Mouse (Mus musculus) central nervous system, embryonic 11.5 days (tissue): ENCODE measurements around the gene Mmp28. TPM values are rescaled to one million over a fixed set of nuclear protein-coding genes. Genes with fewer than 3 reads are reported as not detected.

ENCODE experiments used
- polyA plus RNA-seq: library from polyadenylated mRNA; depleted of rRNA; stranded (reverse); fragments of >200 nt; gene quantifications from 2 replicates; pipeline ENCODE4 v1.2.3, GENCODE M21; 2012; rRNA removed

Mmp28 gene
- polyA plus RNA-seq, result 3.6 and 4.1 TPM in 2 replicates

DNA sequence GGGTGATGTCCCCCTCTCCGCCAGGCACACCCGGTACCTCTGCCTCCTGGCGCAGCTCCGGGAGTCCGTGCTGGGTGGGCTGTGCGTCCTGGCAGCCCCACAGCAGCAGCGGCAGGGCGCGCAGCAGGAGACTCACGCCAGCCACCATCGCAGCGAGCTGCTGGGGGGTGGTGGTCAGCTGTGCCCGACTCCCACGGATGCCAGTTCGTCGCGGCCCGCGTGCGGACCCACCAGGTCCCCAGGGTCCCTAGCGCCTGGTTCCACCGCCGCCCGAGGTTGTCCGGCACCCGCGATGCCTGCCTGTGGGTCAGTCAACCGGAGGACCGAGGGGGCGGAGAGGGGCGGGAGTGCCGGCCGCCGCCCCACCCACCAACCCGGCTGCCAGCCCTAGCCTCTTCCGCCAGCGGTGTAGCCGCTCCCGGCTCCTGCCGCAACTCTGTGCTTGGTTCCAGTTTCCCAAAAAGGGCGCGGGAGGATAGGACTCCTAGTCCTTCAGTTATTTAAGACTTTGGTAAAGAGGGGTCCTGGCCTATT, at the start of gene Mmp28:
Mmp28 (minus strand) TSS at position 361 of the 534 bp plus-strand sequence.

DNA sequence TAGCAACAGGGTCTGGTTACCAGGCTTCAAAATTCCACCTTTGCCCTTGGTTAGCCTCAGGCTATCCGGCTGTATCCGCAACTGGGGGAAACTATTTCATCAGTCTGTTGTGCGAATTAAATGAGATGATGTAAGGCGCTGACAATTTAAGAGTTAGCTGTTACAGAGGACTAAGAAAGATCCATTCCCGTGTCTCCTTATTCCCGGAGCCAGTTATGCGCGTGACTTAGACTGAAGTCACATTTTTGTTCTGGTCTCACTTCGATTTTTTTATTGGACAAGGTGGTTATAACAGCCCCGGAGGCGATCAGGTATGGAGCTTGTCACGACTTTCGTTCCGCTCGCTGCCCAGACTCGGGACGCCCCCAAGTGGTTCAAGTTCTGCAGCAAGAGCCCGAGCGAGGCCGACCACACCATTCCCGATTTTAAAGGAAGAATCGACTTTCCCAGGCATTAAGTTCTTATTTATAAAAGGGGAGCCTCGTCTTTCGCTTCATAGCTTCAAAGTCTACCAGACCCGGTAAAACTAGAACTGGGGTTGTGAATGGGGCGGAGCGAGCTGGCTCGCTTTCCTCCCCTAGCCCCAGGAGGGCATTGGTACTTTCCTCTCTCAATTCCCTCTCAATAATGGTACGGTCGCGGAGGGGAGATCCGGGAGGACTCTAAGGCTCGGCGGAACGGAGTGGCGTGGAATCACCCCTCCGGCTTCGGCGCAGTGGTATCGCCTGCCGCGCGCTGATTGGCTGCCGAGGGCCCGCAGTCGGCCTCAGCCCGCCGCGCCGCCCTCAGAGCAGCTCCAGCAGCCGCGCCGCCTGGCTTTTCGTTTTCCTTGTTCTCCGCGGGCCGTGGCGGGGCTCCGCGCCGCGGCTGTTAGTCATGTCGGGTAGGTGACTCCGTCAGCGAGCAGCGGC, 9.7 kb upstream of the Mmp28 start, which contains the start of gene Taf15:
Taf15 (plus strand) TSS at position 763 of the 911 bp plus-strand sequence.

GRCm38 (mm10) chr11:83437377-83437776, 25.5 kb downstream of the Mmp28 start, which contains the start of gene 1700020L24Rik:
1700020L24Rik (plus strand) TSS chr11:83437677.

DNA sequence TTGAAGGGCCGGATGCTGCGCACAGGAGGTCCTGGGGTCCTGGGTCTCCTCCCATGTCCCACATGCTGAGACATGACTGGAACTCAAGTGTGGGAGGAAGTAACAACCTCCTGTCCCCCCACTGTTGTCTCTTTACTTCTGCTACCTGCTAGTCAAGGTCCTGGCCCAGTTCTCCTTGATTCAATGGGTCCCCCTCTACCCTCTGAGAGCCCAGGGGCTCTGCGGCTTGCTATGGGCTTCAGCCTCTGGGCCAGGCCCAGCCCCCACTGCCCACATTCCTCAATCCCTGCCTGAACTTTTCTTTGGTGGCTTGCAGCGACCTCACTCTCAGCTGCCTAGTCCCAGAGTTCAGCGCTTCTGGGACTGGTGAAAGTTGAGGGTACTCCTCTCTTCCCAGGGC, 33.5 kb downstream of the Mmp28 start, which contains the start of gene Gas2l2:
Gas2l2 (minus strand) TSS at position 101 of the 400 bp plus-strand sequence.

GRCm38 (mm10) chr11:83409087-83409754, 53.6 kb downstream of the Mmp28 start, which contains the start of gene Rasl10b:
Rasl10b (plus strand) TSS chr11:83409137.

Other genes starting within 250 kb of the Mmp28 start
- 0.47 and 0.87 TPM in 2 replicates for gene Slfn14, start 176.3 kb downstream of the Mmp28 start, polyA plus RNA-seq
- 67.5 and 90.3 TPM in 2 replicates for gene Ap2b1, start 164.0 kb downstream of the Mmp28 start, polyA plus RNA-seq
- gene Pex12, start 160.5 kb downstream of the Mmp28 start, polyA plus RNA-seq, result 9.6 and 10.0 TPM in 2 replicates
- 13.3 TPM in 2 replicates for gene Rasl10b, start 53.9 kb downstream of the Mmp28 start, polyA plus RNA-seq
- 0.02 and 0.12 TPM in 2 replicates for gene Gas2l2, start 33.6 kb downstream of the Mmp28 start, polyA plus RNA-seq
- gene 1700020L24Rik, start 25.4 kb downstream of the Mmp28 start, polyA plus RNA-seq, result 0.48 and 0.51 TPM in 2 replicates
- gene Taf15, start 10.0 kb upstream of the Mmp28 start, polyA plus RNA-seq, result 163 and 320 TPM in 2 replicates
- gene Heatr9, start 59.1 kb upstream of the Mmp28 start, polyA plus RNA-seq, result not detected in 2 replicates
- not detected in 2 replicates for gene Ccl5, start 67.4 kb upstream of the Mmp28 start, polyA plus RNA-seq
- 1.2 and 1.3 TPM in 2 replicates for gene Ccl9, start 115.6 kb upstream of the Mmp28 start, polyA plus RNA-seq
- 0.65 and 1.3 TPM in 2 replicates for gene Ccl6, start 130.0 kb upstream of the Mmp28 start, polyA plus RNA-seq
- gene Rpl9-ps1, start 182.6 kb upstream of the Mmp28 start, polyA plus RNA-seq, result not detected in 2 replicates
- gene Ccl3, start 186.3 kb upstream of the Mmp28 start, polyA plus RNA-seq, result 0.85 and 0.98 TPM in 2 replicates
- gene Ccl4, start 199.5 kb upstream of the Mmp28 start, polyA plus RNA-seq, result 0.13 and 0.21 TPM in 2 replicates
- 0.34 and 0.48 TPM in 2 replicates for gene Wfdc17, start 240.9 kb upstream of the Mmp28 start, polyA plus RNA-seq
- gene Wfdc18, start 245.9 kb upstream of the Mmp28 start, polyA plus RNA-seq, result not detected in 2 replicates